Mouse (Mus musculus) central nervous system, embryonic 18 days (tissue): Measurements from ENCODE around the gene Alyref2. TPM values are rescaled to one million over a fixed set of nuclear protein-coding genes. Genes with fewer than 3 reads are reported as not detected.

Experiments
- polyA plus RNA-seq: library from polyadenylated mRNA; depleted of rRNA; stranded (reverse); fragments of >200 nt; gene quantifications from 2 replicates; pipeline ENCODE4 v1.2.3, GENCODE M21; 2012; rRNA removed

Alyref2 gene
- polyA plus RNA-seq: 18.7 and 19.8 TPM in 2 replicates

GRCm38 (mm10) chr1:171503250-171503591, at the start of gene Alyref2:
Alyref2 (plus strand) TSS chr1:171503478.

DNA sequence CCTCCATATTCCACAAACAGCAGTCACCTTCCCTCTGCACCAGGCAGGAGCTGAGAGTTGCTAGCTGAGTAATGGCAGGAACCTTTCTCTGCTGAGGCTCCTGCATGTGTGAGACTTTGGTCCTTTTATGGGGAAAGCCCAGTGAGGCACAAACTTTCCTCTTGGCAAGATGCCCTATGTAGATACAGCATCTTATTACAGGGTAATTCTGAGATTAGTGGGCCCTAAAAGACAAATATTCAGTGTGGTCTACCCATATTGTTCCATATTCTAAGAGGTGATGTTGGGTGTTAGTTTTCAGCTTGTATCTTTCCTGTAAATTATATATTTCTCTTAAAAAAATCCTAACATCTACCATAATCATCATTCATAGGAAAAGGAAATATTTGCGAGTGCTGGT, 31.9 kb downstream of the Alyref2 start, which contains the start of gene Itln1:
Itln1 (minus strand) TSS at position 101 of the 400 bp plus-strand sequence.

Other genes with a start within 250 kb of the Alyref2 start
- 90.9 and 94.0 TPM in 2 replicates for gene B4galt3, start 233.2 kb upstream of the Alyref2 start, polyA plus RNA-seq
- gene Ppox, start 222.3 kb upstream of the Alyref2 start, polyA plus RNA-seq: 66.2 and 67.0 TPM in 2 replicates
- 93.2 and 96.4 TPM in 2 replicates for gene Usp21, start 215.5 kb upstream of the Alyref2 start, polyA plus RNA-seq
- 67.6 and 71.7 TPM in 2 replicates for gene Ufc1, start 208.5 kb upstream of the Alyref2 start, polyA plus RNA-seq
- 57.8 and 58.7 TPM in 2 replicates for gene Dedd, start 174.3 kb upstream of the Alyref2 start, polyA plus RNA-seq
- 64.1 and 65.4 TPM in 2 replicates for gene Nit1, start 157.8 kb upstream of the Alyref2 start, polyA plus RNA-seq
- gene Pfdn2, start 157.8 kb upstream of the Alyref2 start, polyA plus RNA-seq: 80.6 and 91.3 TPM in 2 replicates
- gene Klhdc9, start 142.7 kb upstream of the Alyref2 start, polyA plus RNA-seq: 3.4 and 3.6 TPM in 2 replicates
- 2.2 and 4.1 TPM in 2 replicates for gene Nectin4, start 133.4 kb upstream of the Alyref2 start, polyA plus RNA-seq
- 0.44 and 0.48 TPM in 2 replicates for gene Arhgap30, start 114.5 kb upstream of the Alyref2 start, polyA plus RNA-seq
- 186 and 199 TPM in 2 replicates for gene Usf1, start 92.2 kb upstream of the Alyref2 start, polyA plus RNA-seq
- gene Tstd1, start 84.6 kb upstream of the Alyref2 start, polyA plus RNA-seq: 3.8 and 4.4 TPM in 2 replicates
- gene F11r, start 65.9 kb upstream of the Alyref2 start, polyA plus RNA-seq: 4.3 and 5.2 TPM in 2 replicates
- gene Itln1, start 31.8 kb downstream of the Alyref2 start, polyA plus RNA-seq: 0.04 TPM in 1 of 2 replicates, not detected in the other
- gene Cd244a, start 55.7 kb downstream of the Alyref2 start, polyA plus RNA-seq: not detected in 2 replicates
- 0.16 and 0.24 TPM in 2 replicates for gene Ly9, start 103.9 kb downstream of the Alyref2 start, polyA plus RNA-seq
- 0.01 TPM in 1 of 2 replicates, not detected in the other for gene Slamf7, start 149.6 kb downstream of the Alyref2 start, polyA plus RNA-seq
- gene Cd48, start 178.5 kb downstream of the Alyref2 start, polyA plus RNA-seq: 0.56 and 0.84 TPM in 2 replicates